Mouse (Mus musculus) liver, embryonic 15.5 days (tissue): ENCODE results near the gene Acot8. TPM values are rescaled to one million over a fixed set of nuclear protein-coding genes. Genes with fewer than 3 reads are reported as not detected.

Experiments used
- ATAC-seq: fragments of 200-750 bp; cut with Nextera tagmentation; 2 replicates; pipeline ENCODE4 v1.8.0; 2017; ENCODE audit warnings: moderate number of reproducible peaks, mild to moderate bottlenecking, moderate library complexity; ENCODE audit not compliant: insufficient read depth
- H3K27ac ChIP-seq: fragments of 300-500 bp; sonication (generic); replicated peaks from 2 replicates; pipeline ENCODE4 v1.5.1; 2015; ENCODE audit warnings: mild to moderate bottlenecking, inconsistent platforms
- H3K27me3 ChIP-seq: fragments of 300-500 bp; sonication (generic); 2 replicates; pipeline ENCODE4 v1.6.1; 2015; ENCODE audit warnings: mild to moderate bottlenecking, inconsistent platforms
- H3K36me3 ChIP-seq: fragments of 300-500 bp; sonication (generic); replicated peaks from 2 replicates; pipeline ENCODE4 v1.6.1; 2015; ENCODE audit warnings: moderate library complexity, mild to moderate bottlenecking, inconsistent platforms
- H3K4me1 ChIP-seq: fragments of 300-500 bp; sonication (generic); replicated peaks from 2 replicates; pipeline ENCODE4 v1.6.1; 2015; ENCODE audit warnings: inconsistent platforms
- H3K4me2 ChIP-seq: fragments of 300-500 bp; sonication (generic); 2 replicates; pipeline ENCODE4 v1.6.1; 2015; ENCODE audit warnings: moderate library complexity, mild to moderate bottlenecking, inconsistent platforms
- H3K4me3 ChIP-seq: fragments of 300-500 bp; sonication (generic); replicated peaks from 2 replicates; pipeline ENCODE4 v1.5.1; 2015; ENCODE audit warnings: mild to moderate bottlenecking, inconsistent platforms
- H3K9ac ChIP-seq: fragments of 300-500 bp; sonication (generic); 2 replicates; pipeline ENCODE4 v1.6.1; 2015; ENCODE audit warnings: moderate library complexity, mild to moderate bottlenecking, inconsistent platforms
- H3K9me3 ChIP-seq: fragments of 300-500 bp; sonication (generic); replicated peaks from 2 replicates; pipeline ENCODE4 v1.6.1; 2016; ENCODE audit warnings: inconsistent platforms
- WGBS: fragments of 180-500 bp; shearing (Covaris S2); methylation state at CpG from one replicate; pipeline ENCODE4 v1.1.7; 2015; ENCODE audit warnings: mixed read lengths; ENCODE audit not compliant: insufficient replicate concordance; 5-methylcytosine and 5-hydroxymethylcytosine counted together
- polyA plus RNA-seq: library from polyadenylated mRNA; unstranded; fragments of >200 nt; fragmentation: Nextera tagmentation; extraction: Ambion mirVana; gene quantifications from 2 replicates; pipeline ENCODE4 v1.2.1, GENCODE M21; 2015

Gene Acot8
- polyA plus RNA-seq, 1 experiment from 2014 or later, result 21.3 TPM

DNA sequence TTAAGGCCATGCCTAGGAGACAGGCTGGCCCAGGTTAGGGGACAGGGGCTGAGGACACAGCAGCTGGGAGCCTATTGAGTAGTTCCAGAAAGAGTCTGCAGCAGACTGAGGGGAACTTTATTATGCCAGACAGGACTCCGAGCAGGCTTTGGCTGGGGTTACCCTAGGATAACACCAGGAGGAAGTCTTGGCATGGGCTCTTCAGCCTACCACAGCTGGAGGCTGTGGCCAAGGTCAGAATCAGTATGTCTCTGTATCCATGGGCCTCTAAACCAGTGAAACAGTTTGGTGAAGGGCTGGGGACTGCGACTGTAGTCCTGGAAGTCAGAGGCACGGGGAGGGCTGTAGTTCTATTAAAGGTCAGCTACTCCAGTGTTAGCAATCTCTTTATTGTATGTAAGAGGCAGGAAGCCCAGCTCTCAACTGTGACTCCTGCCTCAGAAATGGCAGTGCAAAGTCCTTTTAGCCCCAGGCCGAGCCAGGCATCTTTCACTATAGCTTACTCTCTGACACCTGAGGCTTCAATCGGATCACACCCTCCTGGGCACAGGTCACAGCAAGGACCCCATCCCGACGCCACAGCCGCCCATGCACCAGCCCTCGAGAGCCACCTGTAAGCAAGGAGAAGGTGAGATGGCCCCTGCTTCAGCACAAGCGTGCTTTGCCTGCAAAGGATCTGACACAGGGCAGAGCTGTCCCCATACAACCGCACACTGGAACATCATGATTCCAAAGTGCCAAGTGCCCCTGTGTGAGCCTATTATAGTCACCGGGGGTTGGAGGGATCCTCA, 12.1 kb downstream of the Acot8 start:
- Histone ChIP-seq H3K36me3 (peaks cover 79% of the 10 kb centered on the region), H3K9me3 (no peaks in the 10 kb centered on the region), H3K4me1 (peaks cover 35% of the 10 kb centered on the region), H3K27me3 (no peaks in the 10 kb centered on the region), H3K27ac (0 out of 2 replicates have a peak overlapping the region, but pooled peaks have one; percentile 33), H3K4me2 (no peak overlapping the region), H3K9ac (no peak overlapping the region), H3K4me3 (no peak overlapping the region)
- WGBS, result 83% methylated on average over 12 of the region's 12 CpGs
- no peak for ATAC-seq

DNA sequence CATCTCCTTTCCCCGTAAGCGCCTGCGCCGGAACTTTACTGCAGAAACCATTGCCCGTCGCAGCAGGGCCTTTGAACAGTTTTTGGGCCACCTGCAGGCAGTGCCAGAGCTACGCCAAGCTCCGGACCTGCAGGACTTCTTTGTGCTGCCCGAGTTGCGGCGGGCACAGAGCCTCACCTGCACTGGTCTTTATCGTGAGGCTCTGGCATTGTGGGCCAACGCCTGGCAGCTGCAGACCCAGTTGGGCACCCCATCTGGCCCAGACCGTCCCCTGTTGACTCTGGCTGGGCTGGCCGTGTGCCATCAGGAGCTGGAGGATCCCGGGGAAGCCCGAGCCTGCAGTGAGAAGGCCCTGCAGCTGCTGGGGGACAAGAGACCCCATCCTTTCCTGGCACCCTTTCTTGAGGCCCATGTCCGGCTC, 12.8 kb downstream of the Acot8 start:
- H3K9me3 ChIP-seq, result no peaks in the 10 kb centered on the region
- H3K4me2 ChIP-seq, result no peak overlapping the region
- H3K27ac ChIP-seq, result no peak overlapping the region
- H3K27me3 ChIP-seq, result peaks cover 4% of the 10 kb centered on the region
- H3K4me1 ChIP-seq, result peaks cover 41% of the 10 kb centered on the region
- no peak for ATAC-seq
- no peak overlapping the region for H3K4me3 ChIP-seq
- H3K36me3 ChIP-seq, result peaks cover 73% of the 10 kb centered on the region
- H3K9ac ChIP-seq, result no peak overlapping the region
- 89% methylated on average over 18 of the region's 18 CpGs for WGBS

DNA sequence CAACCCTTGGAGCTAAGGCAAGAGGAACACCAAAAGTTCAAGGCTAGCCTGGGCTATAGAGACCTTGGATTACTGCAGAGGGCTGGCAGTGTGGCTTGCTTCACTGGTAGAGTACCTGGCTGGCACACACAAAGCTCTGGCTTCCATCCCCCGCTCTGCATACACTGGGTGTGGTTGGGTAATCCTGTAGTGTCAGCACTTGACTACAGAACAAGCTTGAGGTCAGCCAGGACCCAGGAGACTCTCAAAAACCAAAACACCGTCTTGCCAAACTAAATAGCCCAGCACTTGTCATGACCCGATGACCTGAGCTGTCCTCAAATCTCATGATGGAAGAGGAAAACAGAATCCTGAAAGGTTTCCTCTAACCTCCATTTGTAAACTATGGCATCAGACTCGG, 14.2 kb downstream of the Acot8 start:
- Histone ChIP-seq H3K9ac (no peak overlapping the region), H3K36me3 (peaks cover 59% of the 10 kb centered on the region), H3K4me1 (peaks cover 55% of the 10 kb centered on the region), H3K4me3 (no peak overlapping the region), H3K4me2 (no peak overlapping the region), H3K9me3 (no peaks in the 10 kb centered on the region), H3K27me3 (peaks cover 18% of the 10 kb centered on the region), H3K27ac (0 out of 2 replicates have a peak overlapping the region, but pooled peaks have one; percentile 12)
- 81% methylated on average over 4 of the region's 4 CpGs for WGBS
- ATAC-seq, result no peak

DNA sequence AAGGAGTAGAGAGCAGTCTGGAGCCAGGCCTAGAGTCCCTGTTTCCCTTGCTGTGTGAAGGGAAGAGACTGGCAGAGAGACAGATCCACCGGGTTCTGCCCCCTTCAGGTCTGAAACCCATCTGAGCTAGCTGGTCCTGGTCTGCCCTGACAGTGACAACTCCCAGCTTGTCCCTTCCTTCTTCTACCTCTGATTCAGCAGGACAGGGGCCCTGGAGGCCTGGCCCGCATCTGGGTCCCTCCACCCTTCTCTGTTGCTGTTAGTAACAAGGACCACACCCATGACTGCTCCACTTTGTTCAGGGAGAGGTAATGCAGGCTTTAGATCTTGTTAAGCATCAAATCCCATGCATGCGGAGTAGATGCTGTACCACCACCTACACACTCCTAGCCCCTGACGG, 16.3 kb downstream of the Acot8 start:
- peaks cover 40% of the 10 kb centered on the region for H3K36me3 ChIP-seq
- no peaks in the 10 kb centered on the region for H3K9me3 ChIP-seq
- H3K27ac ChIP-seq, result 0 out of 2 replicates have a peak overlapping the region, but pooled peaks have one; percentile 26
- peak overlapping the region; percentile 40 for H3K4me2 ChIP-seq
- peak; percentile 16; the same call in 1 of the 2 replicates for ATAC-seq
- peak overlapping the region; percentile 23; the same call in 1 of the 2 replicates for H3K9ac ChIP-seq
- H3K27me3 ChIP-seq, result peaks cover 36% of the 10 kb centered on the region
- 59% methylated on average over 4 of the region's 4 CpGs for WGBS
- peaks cover 64% of the 10 kb centered on the region for H3K4me1 ChIP-seq
- no peak overlapping the region for H3K4me3 ChIP-seq

DNA sequence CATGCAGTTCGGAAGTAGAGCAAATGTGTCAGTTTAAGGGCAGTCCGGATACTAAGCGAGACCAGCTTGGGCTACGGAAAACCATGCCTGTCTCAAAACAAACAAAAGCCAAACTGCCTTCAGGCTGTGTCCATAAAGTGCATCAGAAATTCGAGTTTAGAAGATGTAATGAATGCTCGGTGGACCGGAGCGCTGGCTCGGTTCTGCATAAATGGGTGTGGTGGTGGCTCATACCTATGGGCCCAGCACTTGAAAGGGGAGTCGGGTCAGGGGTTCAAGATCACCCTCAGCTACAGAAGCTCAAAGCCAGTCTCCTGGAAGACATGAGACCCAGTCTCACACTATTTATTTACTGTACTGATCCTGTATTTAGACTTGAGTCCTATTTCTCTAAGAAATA, 16.9 kb downstream of the Acot8 start:
- 79% methylated on average over 10 of the region's 10 CpGs for WGBS
- Histone ChIP-seq H3K4me1 (peaks cover 59% of the 10 kb centered on the region), H3K4me3 (no peak overlapping the region), H3K9ac (no peak overlapping the region), H3K9me3 (no peaks in the 10 kb centered on the region), H3K27ac (no peak overlapping the region), H3K36me3 (peaks cover 34% of the 10 kb centered on the region), H3K4me2 (no peak overlapping the region), H3K27me3 (peaks cover 36% of the 10 kb centered on the region)
- ATAC-seq, result no peak

DNA sequence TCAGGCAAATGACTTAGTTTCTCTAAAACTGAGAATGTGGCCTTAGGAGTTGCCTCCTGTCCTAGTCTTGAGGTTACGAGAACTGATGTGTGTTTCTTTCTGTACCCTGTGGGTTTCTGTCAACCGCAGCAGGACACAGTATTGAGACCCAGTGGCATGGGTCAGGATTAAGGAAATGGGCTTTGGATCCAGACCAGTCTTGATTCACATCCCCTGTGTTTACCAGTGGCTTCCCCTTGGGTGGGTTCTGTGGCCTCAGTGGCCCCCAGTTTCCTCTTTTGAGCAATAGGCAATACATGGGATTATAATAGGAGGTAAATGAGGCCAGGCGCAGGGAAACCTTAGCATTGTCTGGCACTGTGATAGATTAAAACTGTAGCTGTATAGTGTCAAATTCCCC, 17.6 kb downstream of the Acot8 start:
- no peak for ATAC-seq
- no peak overlapping the region for H3K27ac ChIP-seq
- H3K36me3 ChIP-seq, result peaks cover 27% of the 10 kb centered on the region
- peak overlapping the region; percentile 68; the same call in 1 of the 2 replicates for H3K4me3 ChIP-seq
- no peaks in the 10 kb centered on the region for H3K9me3 ChIP-seq
- H3K9ac ChIP-seq, result 0 out of 2 replicates have a peak overlapping the region, but pooled peaks have one; percentile 74
- H3K27me3 ChIP-seq, result peaks cover 41% of the 10 kb centered on the region
- H3K4me2 ChIP-seq, result peak overlapping the region; percentile 99
- 63% methylated on average over 3 of the region's 3 CpGs for WGBS
- peaks cover 55% of the 10 kb centered on the region for H3K4me1 ChIP-seq

DNA sequence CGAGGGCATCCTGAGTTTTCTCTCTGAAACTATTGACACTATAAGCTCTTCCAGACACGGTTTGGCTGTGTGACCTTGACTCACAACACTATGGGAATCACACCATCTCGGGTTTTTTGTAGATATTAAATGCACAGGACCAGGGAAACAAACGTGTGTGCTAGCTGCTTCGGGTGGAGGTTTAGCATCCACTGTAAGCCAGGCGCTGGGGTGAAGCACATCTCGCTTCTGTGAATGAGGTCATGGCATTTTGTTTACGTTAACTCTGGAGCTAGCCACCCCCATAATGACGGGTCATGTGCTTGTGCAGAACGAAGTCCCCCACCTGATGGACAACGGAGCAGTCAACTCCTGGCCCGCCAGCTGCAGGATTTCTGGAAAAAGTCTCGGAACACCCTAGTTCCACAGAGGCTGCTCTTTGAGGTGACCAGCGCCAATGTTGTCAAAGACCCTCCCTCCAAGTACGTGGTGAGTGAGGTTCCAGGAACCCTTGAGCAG, 18.2 kb downstream of the Acot8 start:
- H3K36me3 ChIP-seq, result peaks cover 21% of the 10 kb centered on the region
- peak overlapping the region; percentile 68 for H3K4me3 ChIP-seq
- peak overlapping the region; percentile 87 for H3K27ac ChIP-seq
- peak overlapping the region; percentile 99 for H3K4me2 ChIP-seq
- H3K9me3 ChIP-seq, result no peaks in the 10 kb centered on the region
- peaks cover 55% of the 10 kb centered on the region for H3K4me1 ChIP-seq
- H3K27me3 ChIP-seq, result peaks cover 41% of the 10 kb centered on the region
- peak overlapping the region; percentile 74 for H3K9ac ChIP-seq
- no peak for ATAC-seq
- WGBS, result 14% methylated on average over 15 of the region's 15 CpGs

DNA sequence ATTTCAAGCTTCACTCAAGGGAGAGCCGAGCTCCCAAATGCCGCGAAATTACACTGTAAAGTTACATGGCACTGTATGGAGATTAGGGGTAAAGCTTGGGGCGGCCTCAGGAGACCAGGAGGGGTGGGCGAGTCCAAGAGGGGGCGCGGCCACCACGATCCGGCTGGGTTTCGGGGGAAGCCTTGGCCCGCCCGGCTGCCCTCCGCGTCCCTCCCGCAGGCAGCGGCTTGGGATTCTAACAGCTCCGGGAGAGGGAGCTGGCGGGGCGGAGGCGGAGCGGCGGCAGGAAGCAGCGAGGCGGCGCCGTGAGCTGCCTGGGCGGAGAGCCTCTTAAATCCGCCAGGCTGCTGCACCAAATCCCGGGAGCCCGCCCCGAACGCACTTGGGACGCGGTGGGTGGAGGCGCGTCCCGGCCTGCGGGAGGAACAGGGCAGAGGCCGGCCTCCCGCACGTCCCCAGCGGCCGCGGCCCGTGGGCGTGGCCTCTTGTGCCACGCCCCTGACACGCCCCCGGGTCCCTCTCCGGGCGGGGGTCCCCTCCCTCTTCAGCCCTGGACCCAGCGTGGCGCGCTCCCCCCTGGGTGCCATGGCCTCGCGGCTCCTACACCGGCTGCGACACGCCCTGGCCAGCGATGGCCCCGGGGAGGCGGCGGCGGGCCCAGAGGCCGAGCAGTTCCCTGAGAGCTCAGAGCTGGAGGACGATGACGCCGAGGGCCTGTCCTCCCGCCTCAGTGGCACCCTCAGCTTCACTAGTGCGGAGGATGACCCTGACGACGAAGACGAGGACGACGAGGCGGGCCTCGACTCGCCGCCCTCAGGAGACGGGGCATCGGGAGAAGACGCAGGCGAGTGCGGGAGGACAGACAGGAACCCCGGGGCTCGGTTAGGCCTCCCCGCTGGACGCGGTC, 18.9 kb downstream of the Acot8 start, which contains the start of gene Snx21:
Gene Snx21, plus strand, starts transcription at position 343 of the 907 bp plus-strand sequence.
- under 1% methylated on average over 89 of the region's 89 CpGs for WGBS

DNA sequence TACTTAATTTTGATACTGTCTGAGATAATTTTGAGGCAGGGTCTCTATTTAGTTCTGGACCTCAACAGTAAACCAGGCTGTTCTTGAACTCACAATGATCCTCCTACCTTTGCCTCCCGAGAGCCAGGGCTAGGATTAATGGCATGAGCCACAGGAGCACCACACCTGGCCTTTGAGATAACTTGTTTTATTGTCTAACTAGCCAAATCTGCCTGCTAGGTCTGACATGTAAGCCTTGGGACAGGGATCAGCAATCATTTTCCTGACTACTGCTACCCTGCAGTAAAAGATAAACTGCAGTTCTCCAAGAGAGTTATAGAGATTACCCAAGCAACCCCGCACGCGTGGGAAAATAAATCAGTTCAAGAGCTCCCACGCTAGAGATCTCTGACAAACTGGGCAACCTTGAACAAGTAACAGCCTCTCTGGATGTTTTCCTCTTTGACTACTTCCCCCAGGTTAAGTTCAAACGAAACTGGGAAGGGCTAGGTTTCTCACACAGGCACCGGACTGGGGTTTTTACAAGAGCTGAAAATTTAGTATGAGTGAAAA, 19.7 kb downstream of the Acot8 start:
- peaks cover 49% of the 10 kb centered on the region for H3K4me1 ChIP-seq
- H3K4me3 ChIP-seq, result peak overlapping the region; percentile 68
- peak overlapping the region; percentile 99 for H3K4me2 ChIP-seq
- H3K9me3 ChIP-seq, result no peaks in the 10 kb centered on the region
- peak overlapping the region; percentile 74 for H3K9ac ChIP-seq
- H3K36me3 ChIP-seq, result peaks cover 15% of the 10 kb centered on the region
- ATAC-seq, result no peak
- peak overlapping the region; percentile 87 for H3K27ac ChIP-seq
- peaks cover 53% of the 10 kb centered on the region for H3K27me3 ChIP-seq
- WGBS, result 5% methylated on average over 7 of the region's 7 CpGs

More for the DNA sequence above, 18.9 kb downstream of the Acot8 start, which contains the start of gene Snx21:
- peaks cover 16% of the 10 kb centered on the region for H3K36me3 ChIP-seq
- ATAC-seq, result peak; percentile 88
- peak within 1 kb of the TSS; percentile 68 for H3K4me3 ChIP-seq
- H3K4me2 ChIP-seq, result peak within 1 kb of the TSS; percentile 99
- H3K27ac ChIP-seq, result peak within 1 kb of the TSS; percentile 87
- H3K4me1 ChIP-seq, result peaks cover 54% of the 10 kb centered on the region
- H3K27me3 ChIP-seq, result peaks cover 45% of the 10 kb centered on the region
- peak within 1 kb of the TSS; percentile 74 for H3K9ac ChIP-seq
- H3K9me3 ChIP-seq, result no peaks in the 10 kb centered on the region

DNA sequence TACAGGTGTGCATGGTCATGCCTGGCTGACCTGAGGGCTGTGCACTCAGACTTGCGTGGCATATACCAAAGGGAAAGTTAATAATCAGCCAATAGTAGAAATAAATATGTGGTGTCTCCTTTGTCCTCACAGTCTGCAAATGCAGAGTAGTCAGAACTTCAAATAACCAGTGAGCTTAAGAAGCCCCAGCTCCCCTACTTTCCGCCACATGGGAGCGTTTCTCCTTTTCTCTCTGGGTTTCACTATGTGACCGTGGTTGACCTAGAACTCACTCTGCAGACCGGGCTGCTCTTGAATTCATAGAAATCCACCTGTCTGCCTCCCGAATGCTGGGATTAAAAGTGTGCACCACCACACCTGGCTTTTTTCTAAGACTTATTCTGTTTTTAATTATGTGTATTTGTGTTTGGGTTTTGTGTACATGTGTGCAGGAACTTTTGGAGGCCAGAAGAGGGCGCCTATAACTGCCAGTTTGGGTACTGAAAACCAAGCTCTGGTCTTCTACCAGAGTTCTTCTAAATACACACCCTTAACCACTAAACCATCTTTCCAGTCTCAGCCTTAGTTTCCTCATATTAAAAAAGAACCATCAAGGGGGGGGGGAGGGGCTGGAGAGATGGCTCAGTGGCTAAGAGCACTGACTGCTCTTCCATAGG, 20.6 kb downstream of the Acot8 start:
- Histone ChIP-seq H3K9ac (no peak overlapping the region), H3K36me3 (0 out of 2 replicates have a peak, but pooled peaks cover 8% of the 10 kb centered on the region), H3K4me1 (peaks cover 48% of the 10 kb centered on the region), H3K9me3 (no peaks in the 10 kb centered on the region), H3K4me3 (no peak overlapping the region), H3K27ac (no peak overlapping the region), H3K27me3 (peaks cover 62% of the 10 kb centered on the region), H3K4me2 (no peak overlapping the region)
- 70% methylated on average over 7 of the region's 7 CpGs for WGBS
- no peak for ATAC-seq
